Mouse (Mus musculus): Measurements from ENCODE around the gene Fam217b. TPM values are rescaled to one million over a fixed set of nuclear protein-coding genes. Genes with fewer than 3 reads are reported as not detected.

The Fam217b gene
- total RNA-seq, 2 experiments from 2014 or later: 4.8 to 4.9 TPM

GRCm38 (mm10) chr2:178437311-178437710, 23.0 kb downstream of the Fam217b start:
- DNase-seq: no peak

- no peak for DNase-seq
Observed at GRCm38 (mm10) chr2:178449386-178449785, 35.1 kb downstream of the Fam217b start.

- DNase-seq: no peak
Observed at GRCm38 (mm10) chr2:178450236-178450635, 35.9 kb downstream of the Fam217b start.

- no peak for DNase-seq
Observed at GRCm38 (mm10) chr2:178450961-178451360, 36.6 kb downstream of the Fam217b start.

GRCm38 (mm10) chr2:178454664-178455516, 40.6 kb downstream of the Fam217b start:
- DNase-seq: peak in 1 of 2 experiments; percentile 4

GRCm38 (mm10) chr2:178457414-178457813, 43.1 kb downstream of the Fam217b start:
- no peak for DNase-seq

GRCm38 (mm10) chr2:178460353-178460752, 46.0 kb downstream of the Fam217b start:
- no peak for DNase-seq

GRCm38 (mm10) chr2:178471546-178472480, 57.5 kb downstream of the Fam217b start:
- DNase-seq: no peak

- no peak for DNase-seq
Observed at GRCm38 (mm10) chr2:178473916-178474315, 59.6 kb downstream of the Fam217b start.

Other genes starting within 250 kb of the Fam217b start
- under 1 TPM; 0.07 to 0.30 TPM for gene Sycp2, start 6.8 kb upstream of the Fam217b start, total RNA-seq (2021)
- 1 to 10 TPM; 3.1 to 4.2 TPM for gene Ppp1r3d, start 52 bp upstream of the Fam217b start, total RNA-seq (2021)
- gene Cdh26, start 16.0 kb downstream of the Fam217b start, total RNA-seq (2021): under 1 TPM in 1 of 2 experiments, not detected in 1; 0.30 TPM

Data from adrenal gland, postnatal 36 days (tissue).